Mouse (Mus musculus) C2C12 (cell line): ENCODE measurements around the gene Xpnpep1.

Experiments
- CTCF ChIP-seq: IDR thresholded peaks from one replicate; pipeline ENCODE4 v1.5.1; 2011; ENCODE audit not compliant: control insufficient read depth, insufficient read depth, insufficient read length
- MAX ChIP-seq: IDR thresholded peaks from one replicate; pipeline ENCODE4 v1.6.1; 2011; ENCODE audit warnings: mild to moderate bottlenecking, control low read depth
- MYOD1 ChIP-seq: IDR thresholded peaks from one replicate; pipeline ENCODE4 v1.6.1; 2011; ENCODE audit warnings: low read depth; ENCODE audit not compliant: control insufficient read depth, insufficient read length
- USF1 ChIP-seq: IDR thresholded peaks from one replicate; pipeline ENCODE4 v1.6.1; 2011; ENCODE audit warnings: low read depth, mild to moderate bottlenecking, control low read depth, moderate library complexity

- no peak for TF ChIP-seq CTCF
- TF ChIP-seq USF1 = no peak
- TF ChIP-seq MYOD1 = no peak
- no peak for TF ChIP-seq MAX
Observed at GRCm38 (mm10) chr19:53081339-53081738, 41.3 kb upstream of the Xpnpep1 start.
